Mouse (Mus musculus) 3T3-L1 (cell line): ENCODE measurements around the gene Gm40193.

Experiments
- DNase-seq: peaks from one replicate; pipeline ENCODE4 v3.0.0-alpha.2; 2015; ENCODE audit warnings: low read depth, low spot score

Gene Gm40193

GRCm38 (mm10) chr11:70506962-70507515 is 25.7 kb downstream of the Gm40193 start:
- no peak for DNase-seq

- DNase-seq, result peak; percentile 88
These were observed 26.4 kb downstream of the Gm40193 start for GRCm38 (mm10) chr11:70506385-70506784.

- no peak for DNase-seq
These were observed 27.8 kb downstream of the Gm40193 start, which contains the start of gene Tm4sf5 for GRCm38 (mm10) chr11:70504970-70505369. Tm4sf5 (plus strand) TSS chr11:70505244.

GRCm38 (mm10) chr11:70502018-70502417 is 30.7 kb downstream of the Gm40193 start:
- no peak for DNase-seq

- DNase-seq, result no peak
These were observed 32.3 kb downstream of the Gm40193 start for GRCm38 (mm10) chr11:70500476-70500812.

GRCm38 (mm10) chr11:70499566-70500475 is 32.9 kb downstream of the Gm40193 start:
- DNase-seq, result peak; percentile 57

GRCm38 (mm10) chr11:70489684-70490083 is 43.1 kb downstream of the Gm40193 start:
- no peak for DNase-seq

- no peak for DNase-seq
These were observed 43.6 kb downstream of the Gm40193 start for GRCm38 (mm10) chr11:70489138-70489537.

GRCm38 (mm10) chr11:70487816-70488215 is 44.9 kb downstream of the Gm40193 start:
- no peak for DNase-seq

GRCm38 (mm10) chr11:70485498-70485897 is 47.2 kb downstream of the Gm40193 start:
- peak; percentile 11 for DNase-seq
